Mouse (Mus musculus): ENCODE measurements around the gene Cdk9.

GRCm38 (mm10) chr2:32730854-32731253 is 18.0 kb upstream of the Cdk9 start:
- no peak for TF ChIP-seq EP300 (IDR thresholded peaks at IDR 0.05; ENCODE audit: insufficient read depth, low read depth, low read length)
- no peak for TF ChIP-seq CTCF (IDR thresholded peaks at IDR 0.05; ENCODE audit: low read depth, low read length)

All from ES-Bruce4 (cell line).